Mouse (Mus musculus) limb, embryonic 12.5 days (tissue): Measurements from ENCODE around the gene Katna1. TPM values are rescaled to one million over a fixed set of nuclear protein-coding genes. Genes with fewer than 3 reads are reported as not detected.

ENCODE experiments used
- ATAC-seq: fragments of 200-750 bp; cut with Nextera tagmentation; 2 replicates; pipeline ENCODE4 v1.8.0; 2017; ENCODE audit warnings: low read depth, moderate TSS enrichment; ENCODE audit not compliant: insufficient number of reproducible peaks, insufficient read depth, low FRiP score, low TSS enrichment
- H3K27ac ChIP-seq: fragments of 300-500 bp; sonication (generic); 2 replicates; pipeline ENCODE4 v1.5.1; 2016; ENCODE audit warnings: mild to moderate bottlenecking, moderate library complexity
- H3K27me3 ChIP-seq: fragments of 300-500 bp; sonication (generic); 2 replicates; pipeline ENCODE4 v1.6.1; 2016; ENCODE audit warnings: mild to moderate bottlenecking, moderate library complexity
- H3K36me3 ChIP-seq: fragments of 300-500 bp; sonication (generic); 2 replicates; pipeline ENCODE4 v1.6.1; 2016; ENCODE audit warnings: mild to moderate bottlenecking, moderate library complexity
- H3K4me1 ChIP-seq: fragments of 300-500 bp; sonication (generic); replicated peaks from 2 replicates; pipeline ENCODE4 v1.6.1; 2016
- H3K4me2 ChIP-seq: fragments of 300-500 bp; sonication (generic); 2 replicates; pipeline ENCODE4 v1.6.1; 2016; ENCODE audit warnings: mild to moderate bottlenecking, moderate library complexity
- H3K4me3 ChIP-seq: fragments of 300-500 bp; sonication (generic); replicated peaks from 2 replicates; pipeline ENCODE4 v1.5.1; 2016; ENCODE audit warnings: mild to moderate bottlenecking
- H3K9ac ChIP-seq: fragments of 300-500 bp; sonication (generic); replicated peaks from 2 replicates; pipeline ENCODE4 v1.6.1; 2016; ENCODE audit warnings: mild to moderate bottlenecking, moderate library complexity
- H3K9me3 ChIP-seq: fragments of 300-500 bp; sonication (generic); 2 replicates; pipeline ENCODE4 v1.6.1; 2016; ENCODE audit warnings: mild to moderate bottlenecking, moderate library complexity
- WGBS: fragments of 180-500 bp; shearing (Covaris S2); methylation state at CpG from one replicate; pipeline ENCODE4 v1.1.7; 2016; 5-methylcytosine and 5-hydroxymethylcytosine counted together
- polyA plus RNA-seq: library from polyadenylated mRNA; unstranded; fragments of >200 nt; fragmentation: Nextera tagmentation; extraction: Ambion mirVana; gene quantifications from 2 replicates; pipeline ENCODE4 v1.2.1, GENCODE M21; 2016

The Katna1 gene
- polyA plus RNA-seq, 1 experiment from 2014 or later, result 74.9 TPM

DNA sequence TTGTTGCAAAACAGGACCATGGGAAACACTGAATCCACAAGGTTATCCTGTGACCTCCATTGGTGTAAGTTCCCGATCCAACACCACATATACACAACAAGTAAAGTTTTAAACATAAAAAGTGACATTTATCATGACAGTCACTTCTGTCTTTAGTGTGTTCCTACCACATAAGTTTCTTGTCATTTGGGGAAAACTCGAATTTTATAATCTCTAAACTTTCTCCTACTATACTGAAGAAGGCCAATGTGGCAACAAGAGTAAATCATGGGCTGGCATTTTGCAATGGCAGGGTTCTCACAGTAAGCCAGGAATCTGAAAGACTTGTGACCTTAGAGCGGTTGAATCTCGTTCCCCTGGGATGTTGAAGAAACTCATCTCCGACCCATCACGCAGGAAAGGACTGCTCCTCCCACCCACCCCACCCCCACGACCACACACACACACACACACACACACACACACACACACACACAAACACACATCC, 54.0 kb downstream of the Katna1 start:
- Histone ChIP-seq H3K4me3 (peak overlapping the region; percentile 94), H3K36me3 (peaks cover 40% of the 10 kb centered on the region), H3K27me3 (no peaks in the 10 kb centered on the region)

DNA sequence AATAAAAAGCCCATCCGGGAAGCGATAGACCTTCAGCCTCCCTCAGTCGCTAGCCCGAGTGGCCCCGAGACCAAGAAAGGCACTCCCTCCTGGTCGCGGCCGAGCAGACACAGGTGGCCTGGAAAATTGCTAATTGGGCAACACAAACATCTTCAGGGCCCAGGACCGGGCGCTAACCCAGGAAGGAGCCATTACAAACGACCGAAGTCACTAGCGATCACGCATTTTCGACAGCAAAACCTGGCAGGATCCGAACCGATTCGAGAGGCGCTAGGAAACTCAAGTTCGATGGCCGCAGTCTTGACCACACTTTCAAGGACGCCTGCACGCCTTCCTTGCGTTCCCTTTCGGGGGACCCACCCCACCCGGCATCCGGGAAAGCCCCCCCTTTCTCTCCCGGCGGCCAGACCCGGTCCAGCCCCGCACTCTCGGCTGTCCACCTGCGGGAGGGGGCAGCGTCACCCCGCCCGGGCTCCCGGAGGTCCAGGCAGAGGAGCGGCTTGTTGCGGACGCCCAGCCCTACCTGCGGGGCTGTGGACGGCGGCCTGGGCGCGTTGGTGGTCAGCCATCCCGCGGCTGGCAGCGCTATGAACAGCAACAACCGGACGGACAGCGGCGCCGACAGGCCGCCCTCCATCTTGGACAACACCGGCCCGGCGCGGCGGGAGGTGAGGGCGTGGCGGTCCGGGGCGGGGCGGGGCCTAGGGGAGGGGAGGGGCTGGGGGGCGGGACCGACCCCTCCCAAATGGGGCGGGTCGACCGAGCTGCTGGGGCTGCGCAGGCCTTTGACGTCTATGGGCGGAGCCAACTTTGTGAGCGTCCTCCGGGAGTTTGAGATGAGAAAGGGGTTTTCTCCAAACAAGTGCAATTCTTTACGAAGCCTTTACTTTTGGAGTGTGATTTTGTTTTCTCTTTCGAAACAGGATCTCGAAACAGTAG, 54.7 kb downstream of the Katna1 start:
- Histone ChIP-seq H3K36me3 (peaks cover 33% of the 10 kb centered on the region), H3K27ac (peak overlapping the region; percentile 78), H3K4me1 (peaks cover 7% of the 10 kb centered on the region), H3K9ac (peak overlapping the region; percentile 84), H3K9me3 (no peaks in the 10 kb centered on the region), H3K4me2 (peak overlapping the region; percentile 71), H3K4me3 (peak overlapping the region; percentile 94), H3K27me3 (no peaks in the 10 kb centered on the region)
- under 1% methylated on average over 69 of the region's 77 CpGs for WGBS
- peak; percentile 87 for ATAC-seq

More for the DNA sequence above, 54.0 kb downstream of the Katna1 start:
- Histone ChIP-seq H3K4me1 (peaks cover 7% of the 10 kb centered on the region), H3K9me3 (no peaks in the 10 kb centered on the region), H3K9ac (peak overlapping the region; percentile 84), H3K27ac (no peak overlapping the region), H3K4me2 (peak overlapping the region; percentile 71)
- WGBS, result 24% methylated on average over 7 of the region's 7 CpGs
- no peak for ATAC-seq

DNA sequence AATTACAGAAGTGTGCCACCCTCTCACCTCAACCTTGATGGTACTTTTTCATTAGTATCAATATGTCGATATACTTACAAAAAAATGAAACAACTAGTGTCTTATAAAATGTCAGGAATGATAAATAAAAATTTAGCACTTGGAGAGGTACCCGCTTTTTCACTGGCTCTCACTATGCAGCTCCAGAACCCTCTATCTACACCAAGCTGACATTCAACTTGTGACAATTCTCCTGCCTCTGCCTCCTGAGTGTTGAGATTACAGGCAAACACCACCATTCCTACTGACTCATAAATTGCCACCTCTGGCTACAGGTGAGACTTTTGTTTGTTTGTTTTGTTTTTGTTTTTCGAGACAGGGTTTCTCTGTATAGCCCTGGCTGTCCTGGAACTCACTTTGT, 55.4 kb downstream of the Katna1 start:
- H3K27me3 ChIP-seq, result no peaks in the 10 kb centered on the region
- ATAC-seq, result no peak

DNA sequence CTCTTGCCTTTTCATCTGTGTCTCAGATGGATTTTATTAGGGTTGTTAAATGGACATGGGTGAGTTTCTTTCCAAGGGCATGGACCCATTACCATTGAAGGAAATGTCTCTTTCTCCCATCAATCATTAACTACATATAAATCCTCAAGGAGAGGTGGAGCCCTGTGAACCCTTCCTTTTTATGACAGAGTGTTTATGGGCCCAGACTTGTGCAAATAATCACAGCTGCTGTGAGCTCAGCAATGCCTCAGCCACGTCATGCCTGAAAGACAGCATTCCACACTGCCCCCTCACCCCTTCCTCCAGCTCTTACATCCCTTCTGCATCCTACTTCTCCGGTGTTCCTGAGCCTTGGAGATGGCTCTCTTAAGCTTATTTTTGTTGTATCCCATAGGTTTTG, 61.5 kb downstream of the Katna1 start:
- Histone ChIP-seq H3K9ac (no peak overlapping the region), H3K4me1 (0 out of 2 replicates have a peak, but pooled peaks cover 2% of the 10 kb centered on the region), H3K36me3 (peaks cover 19% of the 10 kb centered on the region), H3K4me3 (no peak overlapping the region), H3K27me3 (no peaks in the 10 kb centered on the region), H3K4me2 (no peak overlapping the region), H3K27ac (no peak overlapping the region), H3K9me3 (no peaks in the 10 kb centered on the region)
- ATAC-seq, result no peak
- WGBS, result 38% methylated on average over 2 of the region's 2 CpGs

More for the DNA sequence above, 55.4 kb downstream of the Katna1 start:
- Histone ChIP-seq H3K4me1 (peaks cover 7% of the 10 kb centered on the region), H3K27ac (no peak overlapping the region), H3K4me2 (peak overlapping the region; percentile 71), H3K9me3 (no peaks in the 10 kb centered on the region), H3K9ac (peak overlapping the region; percentile 84; the same call in 1 of the 2 replicates), H3K4me3 (peak overlapping the region; percentile 94), H3K36me3 (peaks cover 26% of the 10 kb centered on the region)
- 57% methylated on average over 3 of the region's 3 CpGs for WGBS

DNA sequence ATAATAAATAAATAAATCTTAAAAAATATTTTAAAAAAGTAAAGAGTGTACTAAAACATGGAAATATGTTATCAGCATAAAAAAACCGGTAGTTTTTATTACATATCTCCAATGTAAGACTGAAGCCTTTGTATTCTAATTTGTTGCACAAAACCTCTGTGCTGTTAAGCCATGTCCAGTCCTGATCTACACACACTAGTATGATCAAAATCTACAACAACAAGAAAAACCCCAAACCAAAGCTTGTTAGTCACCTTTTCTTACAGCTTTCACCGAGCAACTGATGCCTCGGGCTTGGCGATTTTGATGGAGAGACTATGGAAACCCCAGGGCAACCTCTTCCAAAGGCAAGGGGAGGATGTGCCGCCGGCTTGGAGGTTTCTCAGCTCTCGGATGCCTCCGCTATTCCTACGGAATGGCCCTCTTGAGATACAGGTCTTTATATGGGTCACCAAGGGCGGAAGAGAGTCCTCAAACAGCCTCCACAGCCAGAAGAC, 66.5 kb downstream of the Katna1 start:
- Histone ChIP-seq H3K36me3 (peaks cover 35% of the 10 kb centered on the region), H3K27ac (no peak overlapping the region), H3K9me3 (no peaks in the 10 kb centered on the region), H3K27me3 (no peaks in the 10 kb centered on the region), H3K4me2 (peak overlapping the region; percentile 60), H3K9ac (peak overlapping the region; percentile 86), H3K4me1 (peaks cover 11% of the 10 kb centered on the region), H3K4me3 (peak overlapping the region; percentile 92)
- peak; percentile 57 for ATAC-seq
- WGBS, result 2% methylated on average over 10 of the region's 10 CpGs

DNA sequence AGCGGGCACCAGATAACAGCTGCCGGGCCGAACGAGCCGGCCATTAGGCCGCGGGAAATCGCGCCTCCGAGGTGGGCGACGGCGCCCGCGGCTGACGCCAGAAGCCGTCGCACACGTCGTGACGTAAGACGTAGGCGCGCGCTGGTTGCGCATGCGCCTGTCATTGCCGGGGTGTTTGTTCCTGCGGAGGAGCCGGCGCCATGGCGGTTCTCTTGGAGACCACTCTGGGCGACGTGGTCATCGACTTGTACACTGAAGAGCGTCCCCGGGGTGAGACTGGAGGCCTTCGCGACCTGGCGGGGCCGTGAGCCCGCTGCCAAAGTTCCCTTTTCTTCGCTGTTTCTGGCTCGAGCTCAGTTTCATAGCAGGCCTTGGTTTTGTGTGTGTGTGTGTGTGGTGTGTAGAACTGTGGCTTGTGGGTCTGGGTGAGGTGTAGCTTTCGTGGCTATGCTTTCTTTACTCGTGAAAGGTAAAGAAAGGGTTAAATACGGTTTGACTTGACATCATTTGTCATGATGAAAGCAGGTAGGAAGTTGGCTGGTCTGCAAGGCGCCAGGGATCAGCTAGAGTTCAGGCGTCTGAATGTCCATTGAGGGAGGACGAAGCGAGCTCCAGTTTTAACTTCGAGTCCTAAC, 67.1 kb downstream of the Katna1 start, which contains the start of the genes Ginm1 and Ppil4:
TSS of gene Ginm1 (minus strand) at position 74 of the 635 bp plus-strand sequence.
TSS of gene Ppil4 (plus strand) at position 141 of the 635 bp plus-strand sequence.
- H3K27ac ChIP-seq, result no peak within 1 kb of the TSS
- H3K4me3 ChIP-seq, result peak within 1 kb of the TSS; percentile 92
- no peaks in the 10 kb centered on the region for H3K27me3 ChIP-seq
- peak within 1 kb of the TSS; percentile 86 for H3K9ac ChIP-seq
- H3K36me3 ChIP-seq, result peaks cover 40% of the 10 kb centered on the region
- H3K9me3 ChIP-seq, result no peaks in the 10 kb centered on the region
- peaks cover 11% of the 10 kb centered on the region for H3K4me1 ChIP-seq
- peak; percentile 85 for ATAC-seq
- H3K4me2 ChIP-seq, result peak within 1 kb of the TSS; percentile 77
- WGBS, result under 1% methylated on average over 52 of the region's 52 CpGs

DNA sequence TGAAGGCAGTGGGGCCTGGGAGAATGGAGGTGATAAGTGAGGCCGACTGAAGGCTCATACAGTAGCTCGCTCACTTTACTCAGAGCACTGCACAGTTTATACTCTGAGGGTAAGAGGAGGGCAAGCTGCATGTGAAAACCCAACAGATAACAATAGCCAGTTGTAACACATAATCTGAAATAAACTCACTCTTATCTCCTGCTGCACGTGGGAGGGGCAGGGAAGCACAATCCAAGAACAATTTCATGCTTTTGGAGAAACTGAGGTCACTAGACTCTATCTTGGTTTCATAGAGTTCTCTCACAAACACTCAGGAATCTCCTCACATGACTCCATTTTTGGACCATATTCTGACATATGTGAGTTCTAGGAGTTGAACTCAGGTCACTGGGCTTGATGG, 75.5 kb downstream of the Katna1 start:
- Histone ChIP-seq H3K9me3 (no peaks in the 10 kb centered on the region), H3K36me3 (peaks cover 92% of the 10 kb centered on the region), H3K27ac (no peak overlapping the region), H3K27me3 (no peaks in the 10 kb centered on the region), H3K4me1 (no peaks in the 10 kb centered on the region), H3K4me2 (no peak overlapping the region), H3K9ac (no peak overlapping the region), H3K4me3 (no peak overlapping the region)
- WGBS, result 86% methylated on average over 3 of the region's 3 CpGs
- ATAC-seq, result no peak

DNA sequence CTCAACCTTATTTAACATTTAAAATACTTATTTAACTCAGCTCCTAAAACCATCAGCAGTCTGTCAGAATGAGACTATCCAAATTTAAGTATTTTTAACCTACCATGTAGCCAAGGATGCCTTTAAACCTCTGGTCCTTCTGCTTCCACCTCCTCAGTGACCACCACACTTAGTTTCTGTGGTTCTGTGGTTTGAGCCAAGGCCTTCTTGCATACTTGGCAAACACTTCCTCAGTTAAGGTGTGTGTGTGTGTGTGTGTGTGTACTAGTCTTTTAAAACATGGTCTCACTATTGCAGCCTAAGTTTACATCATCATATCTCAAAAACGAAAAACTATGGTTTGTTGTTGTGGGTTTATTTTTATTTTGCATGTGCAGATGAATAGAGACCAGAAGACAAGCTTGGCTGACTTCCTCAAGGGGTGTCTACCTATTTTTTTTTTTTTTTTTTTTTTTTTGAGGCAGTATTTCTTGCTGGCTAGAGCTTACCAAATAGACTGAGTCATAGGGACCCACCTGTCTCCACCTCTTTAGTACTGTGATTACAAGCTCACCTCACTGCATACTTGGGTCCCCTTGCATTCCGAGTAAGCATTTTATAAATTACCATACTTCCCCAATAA, 76.8 kb downstream of the Katna1 start:
- WGBS, result 82% methylated on average over 2 of the region's 2 CpGs
- H3K4me1 ChIP-seq, result no peaks in the 10 kb centered on the region
- H3K27ac ChIP-seq, result no peak overlapping the region
- peaks cover 87% of the 10 kb centered on the region for H3K36me3 ChIP-seq
- no peaks in the 10 kb centered on the region for H3K27me3 ChIP-seq
- H3K4me3 ChIP-seq, result no peak overlapping the region
- no peak overlapping the region for H3K9ac ChIP-seq
- H3K4me2 ChIP-seq, result no peak overlapping the region
- ATAC-seq, result no peak
- H3K9me3 ChIP-seq, result no peaks in the 10 kb centered on the region

DNA sequence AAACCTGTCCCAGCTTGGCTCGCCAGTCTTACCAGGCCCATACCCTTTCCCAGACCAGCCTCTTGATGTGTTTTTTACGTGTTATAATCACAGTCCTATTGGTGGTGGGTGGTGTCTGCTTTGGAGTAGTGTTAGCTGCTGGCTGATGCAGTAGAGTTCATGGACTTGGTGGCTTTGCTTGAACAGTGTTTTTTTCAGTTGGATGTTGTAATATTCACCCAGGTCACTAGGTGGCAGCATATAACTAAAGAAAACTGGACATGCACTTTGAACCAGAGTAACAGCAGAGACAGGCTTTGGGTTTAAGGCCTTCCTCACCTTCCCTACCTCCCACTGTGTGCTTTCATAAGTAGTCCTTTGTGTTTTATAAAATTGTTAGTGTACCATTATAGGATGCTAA, 84.1 kb downstream of the Katna1 start:
- H3K27me3 ChIP-seq, result no peaks in the 10 kb centered on the region
- 0 out of 2 replicates have a peak, but pooled peaks have one; percentile 42 for ATAC-seq
- WGBS, result 56% methylated on average over 2 of the region's 2 CpGs

More for the DNA sequence above, 84.1 kb downstream of the Katna1 start:
- H3K36me3 ChIP-seq, result peaks cover 76% of the 10 kb centered on the region
- no peak overlapping the region for H3K4me2 ChIP-seq
- no peak overlapping the region for H3K9ac ChIP-seq
- H3K27ac ChIP-seq, result no peak overlapping the region
- no peaks in the 10 kb centered on the region for H3K9me3 ChIP-seq
- no peaks in the 10 kb centered on the region for H3K4me1 ChIP-seq
- no peak overlapping the region for H3K4me3 ChIP-seq
